Mouse (Mus musculus): ENCODE measurements around the gene Nwd1. TPM values are rescaled to one million over a fixed set of nuclear protein-coding genes. Genes with fewer than 3 reads are reported as not detected.
A peak's percentile ranks its signal among the peaks of the same experiment; 100 is the strongest.

The Nwd1 gene
- polyA plus RNA-seq, 1 experiment: 25.2 TPM

- TF ChIP-seq CTCF (IDR thresholded peaks at IDR 0.05; ENCODE audit: borderline replicate concordance, control insufficient read depth, extremely low read depth, insufficient read depth, low read length, poor library complexity): no peak
- no peak for TF ChIP-seq POLR2A (IDR thresholded peaks at IDR 0.05; ENCODE audit: control insufficient read depth, extremely low read depth, insufficient read depth, low read length, poor library complexity)
- WGBS: 78% methylated on average over 3 of the region's 3 CpGs
- Histone ChIP-seq H3K4me1 (replicated peaks; ENCODE audit: control insufficient read depth, insufficient read depth, low read length) (peaks cover 25% of the 10 kb centered on the region), H3K27me3 (ENCODE audit: control insufficient read depth, insufficient read depth, low read length) (no peaks in the 10 kb centered on the region), H3K4me3 (ENCODE audit: control insufficient read depth, insufficient read depth, low read length) (no peak overlapping the region), H3K36me3 (ENCODE audit: control insufficient read depth, insufficient read depth, low read length) (no peaks in the 10 kb centered on the region), H3K27ac (ENCODE audit: control insufficient read depth, insufficient read depth, low read length) (no peak overlapping the region)
- no peak for DNase-seq
Measured at GRCm38 (mm10) chr8:72655522-72655912, 9.0 kb downstream of the Nwd1 start.

GRCm38 (mm10) chr8:72659967-72660366, 13.5 kb downstream of the Nwd1 start:
- H3K4me1 ChIP-seq (replicated peaks; ENCODE audit: control insufficient read depth, insufficient read depth, low read length): peaks cover 26% of the 10 kb centered on the region

DNA sequence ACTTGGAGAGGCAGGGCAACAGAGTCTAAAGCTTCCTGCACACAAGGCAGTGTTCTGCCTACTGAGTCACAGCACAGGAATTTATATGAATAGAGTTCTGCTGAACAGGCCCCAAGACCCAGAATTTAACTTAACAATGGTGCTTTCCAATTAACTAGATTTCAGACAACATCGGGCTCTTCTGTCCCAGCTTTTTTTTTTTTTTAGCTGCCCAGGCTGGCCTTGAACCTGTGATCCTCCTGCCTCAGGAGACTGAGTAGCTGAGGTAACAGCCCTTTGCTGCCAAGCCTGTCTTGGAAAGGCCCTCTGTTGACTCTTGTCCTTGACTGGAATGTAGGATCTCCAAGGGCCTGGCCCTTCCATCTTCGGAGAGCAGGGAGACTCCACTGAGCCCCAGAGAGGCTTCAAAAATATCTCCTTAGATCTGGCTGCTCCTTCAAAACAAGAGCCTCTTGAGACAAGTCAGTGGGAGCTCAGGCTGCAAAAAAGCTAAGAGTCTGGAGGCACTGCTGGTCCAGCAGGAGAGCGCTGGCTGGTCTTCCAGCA, 17.7 kb downstream of the Nwd1 start:
- 97% methylated on average over 3 of the region's 3 CpGs for WGBS
- Histone ChIP-seq H3K4me3 (ENCODE audit: control insufficient read depth, insufficient read depth, low read length) (no peak overlapping the region), H3K27me3 (ENCODE audit: control insufficient read depth, insufficient read depth, low read length) (no peaks in the 10 kb centered on the region), H3K4me1 (replicated peaks; ENCODE audit: control insufficient read depth, insufficient read depth, low read length) (peaks cover 34% of the 10 kb centered on the region), H3K36me3 (ENCODE audit: control insufficient read depth, insufficient read depth, low read length) (no peaks in the 10 kb centered on the region), H3K27ac (ENCODE audit: control insufficient read depth, insufficient read depth, low read length) (peak overlapping the region; percentile 65; the same call in 1 of the 2 replicates)
- DNase-seq: no peak
- TF ChIP-seq POLR2A (IDR thresholded peaks at IDR 0.05; ENCODE audit: control insufficient read depth, extremely low read depth, insufficient read depth, low read length, poor library complexity) (no peak), CTCF (IDR thresholded peaks at IDR 0.05; ENCODE audit: borderline replicate concordance, control insufficient read depth, extremely low read depth, insufficient read depth, low read length, poor library complexity) (no peak)

More at GRCm38 (mm10) chr8:72659967-72660366, 13.5 kb downstream of the Nwd1 start:
- Histone ChIP-seq H3K27me3 (ENCODE audit: control insufficient read depth, insufficient read depth, low read length) (no peaks in the 10 kb centered on the region), H3K27ac (ENCODE audit: control insufficient read depth, insufficient read depth, low read length) (no peak overlapping the region), H3K36me3 (ENCODE audit: control insufficient read depth, insufficient read depth, low read length) (no peaks in the 10 kb centered on the region), H3K4me3 (ENCODE audit: control insufficient read depth, insufficient read depth, low read length) (no peak overlapping the region)
- WGBS: 93% methylated on average over 2 of the region's 2 CpGs
- no peak for TF ChIP-seq POLR2A (IDR thresholded peaks at IDR 0.05; ENCODE audit: control insufficient read depth, extremely low read depth, insufficient read depth, low read length, poor library complexity)
- TF ChIP-seq CTCF (IDR thresholded peaks at IDR 0.05; ENCODE audit: borderline replicate concordance, control insufficient read depth, extremely low read depth, insufficient read depth, low read length, poor library complexity): no peak
- DNase-seq: no peak

GRCm38 (mm10) chr8:72664757-72665156, 18.2 kb downstream of the Nwd1 start:
- H3K4me3 ChIP-seq (ENCODE audit: control insufficient read depth, insufficient read depth, low read length): no peak overlapping the region
- DNase-seq: no peak
- H3K27ac ChIP-seq (ENCODE audit: control insufficient read depth, insufficient read depth, low read length): peak overlapping the region; percentile 65; the same call in 1 of the 2 replicates
- TF ChIP-seq POLR2A (IDR thresholded peaks at IDR 0.05; ENCODE audit: control insufficient read depth, extremely low read depth, insufficient read depth, low read length, poor library complexity) (no peak), CTCF (IDR thresholded peaks at IDR 0.05; ENCODE audit: borderline replicate concordance, control insufficient read depth, extremely low read depth, insufficient read depth, low read length, poor library complexity) (no peak)
- 35% methylated on average over 5 of the region's 5 CpGs for WGBS
- no peaks in the 10 kb centered on the region for H3K27me3 ChIP-seq (ENCODE audit: control insufficient read depth, insufficient read depth, low read length)
- no peaks in the 10 kb centered on the region for H3K36me3 ChIP-seq (ENCODE audit: control insufficient read depth, insufficient read depth, low read length)
- peaks cover 34% of the 10 kb centered on the region for H3K4me1 ChIP-seq (replicated peaks; ENCODE audit: control insufficient read depth, insufficient read depth, low read length)

- Histone ChIP-seq H3K4me3 (ENCODE audit: control insufficient read depth, insufficient read depth, low read length) (no peak overlapping the region), H3K4me1 (replicated peaks; ENCODE audit: control insufficient read depth, insufficient read depth, low read length) (peaks cover 34% of the 10 kb centered on the region), H3K27me3 (ENCODE audit: control insufficient read depth, insufficient read depth, low read length) (no peaks in the 10 kb centered on the region), H3K36me3 (ENCODE audit: control insufficient read depth, insufficient read depth, low read length) (no peaks in the 10 kb centered on the region), H3K27ac (ENCODE audit: control insufficient read depth, insufficient read depth, low read length) (peak overlapping the region; percentile 11)
- WGBS: 27% methylated on average over 5 of the region's 5 CpGs
- DNase-seq: no peak
- no peak for TF ChIP-seq CTCF (IDR thresholded peaks at IDR 0.05; ENCODE audit: borderline replicate concordance, control insufficient read depth, extremely low read depth, insufficient read depth, low read length, poor library complexity)
- TF ChIP-seq POLR2A (IDR thresholded peaks at IDR 0.05; ENCODE audit: control insufficient read depth, extremely low read depth, insufficient read depth, low read length, poor library complexity): no peak
Measured at GRCm38 (mm10) chr8:72665405-72665804, 18.9 kb downstream of the Nwd1 start.

DNA sequence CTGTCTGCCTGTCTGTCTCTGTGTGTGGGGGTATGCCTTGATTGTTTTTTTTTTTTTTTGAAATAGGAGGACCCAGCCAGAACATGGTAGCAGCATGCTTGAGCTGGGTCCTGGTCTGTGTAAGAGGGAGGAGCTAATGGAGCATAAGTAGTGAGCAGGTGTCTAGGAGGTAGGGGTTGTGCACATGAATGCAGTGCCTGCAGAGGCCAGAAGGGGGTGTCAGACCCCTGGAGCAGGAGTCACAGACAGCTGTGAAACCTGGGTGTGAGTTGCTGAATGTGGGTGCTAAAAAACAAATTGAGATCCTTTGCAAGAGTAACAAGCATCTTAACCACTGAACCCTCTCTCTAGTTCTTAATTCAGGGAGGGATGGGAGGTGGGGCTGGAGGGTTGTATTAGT, 22.4 kb downstream of the Nwd1 start:
- no peak for DNase-seq
- Histone ChIP-seq H3K4me1 (replicated peaks; ENCODE audit: control insufficient read depth, insufficient read depth, low read length) (peaks cover 35% of the 10 kb centered on the region), H3K27me3 (ENCODE audit: control insufficient read depth, insufficient read depth, low read length) (no peaks in the 10 kb centered on the region), H3K36me3 (ENCODE audit: control insufficient read depth, insufficient read depth, low read length) (no peaks in the 10 kb centered on the region), H3K4me3 (ENCODE audit: control insufficient read depth, insufficient read depth, low read length) (no peak overlapping the region), H3K27ac (ENCODE audit: control insufficient read depth, insufficient read depth, low read length) (no peak overlapping the region)
- no peak for TF ChIP-seq CTCF (IDR thresholded peaks at IDR 0.05; ENCODE audit: borderline replicate concordance, control insufficient read depth, extremely low read depth, insufficient read depth, low read length, poor library complexity)
- no peak for TF ChIP-seq POLR2A (IDR thresholded peaks at IDR 0.05; ENCODE audit: control insufficient read depth, extremely low read depth, insufficient read depth, low read length, poor library complexity)

- WGBS: 83% methylated on average over 1 of the region's 1 CpGs
- TF ChIP-seq POLR2A (IDR thresholded peaks at IDR 0.05; ENCODE audit: control insufficient read depth, extremely low read depth, insufficient read depth, low read length, poor library complexity): no peak
- no peak for TF ChIP-seq CTCF (IDR thresholded peaks at IDR 0.05; ENCODE audit: borderline replicate concordance, control insufficient read depth, extremely low read depth, insufficient read depth, low read length, poor library complexity)
- H3K27me3 ChIP-seq (ENCODE audit: control insufficient read depth, insufficient read depth, low read length): no peaks in the 10 kb centered on the region
Measured at GRCm38 (mm10) chr8:72672802-72673201, 26.3 kb downstream of the Nwd1 start.

More at GRCm38 (mm10) chr8:72672802-72673201, 26.3 kb downstream of the Nwd1 start:
- H3K27ac ChIP-seq (ENCODE audit: control insufficient read depth, insufficient read depth, low read length): no peak overlapping the region
- DNase-seq: no peak
- peaks cover 29% of the 10 kb centered on the region for H3K4me1 ChIP-seq (replicated peaks; ENCODE audit: control insufficient read depth, insufficient read depth, low read length)
- no peak overlapping the region for H3K4me3 ChIP-seq (ENCODE audit: control insufficient read depth, insufficient read depth, low read length)
- no peaks in the 10 kb centered on the region for H3K36me3 ChIP-seq (ENCODE audit: control insufficient read depth, insufficient read depth, low read length)

All from thymus, adult 2 months (tissue).